Mouse (Mus musculus) ES-E14 (cell line): Measurements from ENCODE around the gene Cep85l.

ENCODE experiments used
- CHD2 ChIP-seq: IDR thresholded peaks from 2 replicates; pipeline ENCODE4 v1.6.1; 2014; ENCODE audit warnings: mild to moderate bottlenecking, low read depth, low read length, inconsistent platforms
- HCFC1 ChIP-seq: IDR thresholded peaks from 2 replicates; pipeline ENCODE4 v1.6.1; 2012; ENCODE audit warnings: low read length, inconsistent platforms, borderline replicate concordance; ENCODE audit not compliant: insufficient read depth
- ZC3H11A ChIP-seq: IDR thresholded peaks from 2 replicates; pipeline ENCODE4 v1.6.1; 2012; ENCODE audit warnings: low read depth, mild to moderate bottlenecking, inconsistent platforms, low read length, borderline replicate concordance

DNA sequence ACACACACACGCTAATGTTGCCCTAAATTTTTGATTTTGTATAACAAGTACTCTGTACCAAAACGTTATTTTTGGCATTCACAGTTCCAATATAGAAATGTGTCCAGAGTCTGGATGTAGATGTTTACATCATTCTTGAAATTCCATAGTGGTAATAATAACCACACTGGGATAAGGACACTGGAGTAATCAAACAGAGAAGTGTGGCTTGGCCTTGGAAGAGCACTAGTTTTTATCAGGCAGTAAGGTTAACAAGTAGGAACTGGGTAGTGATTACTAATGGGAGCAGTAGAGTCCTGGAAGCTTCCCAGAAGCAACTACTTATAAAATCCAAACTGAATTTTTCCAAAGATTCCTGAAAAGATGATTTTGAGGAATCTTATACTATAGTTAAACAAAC lies 31.1 kb upstream of the Cep85l start:
- no peak for TF ChIP-seq CHD2
- TF ChIP-seq ZC3H11A = no peak
- TF ChIP-seq HCFC1 = no peak
